ENCODE assay signal across 8 mouse cellular contexts in the genomic region with DNA sequence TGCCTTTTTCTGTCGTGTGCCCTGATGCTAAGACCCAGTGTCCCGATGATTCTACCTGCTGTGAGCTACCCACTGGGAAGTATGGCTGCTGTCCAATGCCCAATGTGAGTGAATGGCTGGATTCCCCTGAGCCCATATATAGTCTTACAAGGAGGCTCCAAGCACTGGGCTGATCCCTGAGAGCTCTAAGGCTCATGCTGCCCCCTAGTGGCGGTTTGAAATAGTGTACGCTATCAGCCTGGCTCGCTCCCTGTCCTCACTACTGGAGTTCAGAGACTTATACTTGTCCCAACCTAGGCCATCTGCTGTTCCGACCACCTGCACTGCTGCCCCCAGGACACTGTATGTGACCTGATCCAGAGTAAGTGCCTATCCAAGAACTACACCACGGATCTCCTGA. TPM values are rescaled to one million over a fixed set of nuclear protein-coding genes. Genes with fewer than 3 reads are reported as not detected.
DNase-seq lines count a peak whose midpoint lies in the region; ATAC-seq lines count a peak whose summit lies in the region.

No protein-coding gene starts in this region.

- H3K9me3 ChIP-seq in kidney, embryonic 16.5 days (ENCODE audit: low read length), result no peaks in the 10 kb centered on the region
- H3K9me3 ChIP-seq in liver, embryonic 12.5 days (replicated peaks), result no peaks in the 10 kb centered on the region
- H3K9me3 ChIP-seq in neural tube, embryonic 11.5 days (ENCODE audit: control insufficient read depth, low read length), result no peaks in the 10 kb centered on the region
- no peaks in the 10 kb centered on the region for H3K9me3 ChIP-seq in stomach, embryonic 14.5 days (ENCODE audit: control insufficient read depth, low read depth, low read length)

- no peak overlapping the region for H3K4me3 ChIP-seq in kidney, embryonic 16.5 days (ENCODE audit: low read length)
- no peak overlapping the region for H3K4me3 ChIP-seq in liver, embryonic 12.5 days
- no peak overlapping the region for H3K4me3 ChIP-seq in neural tube, embryonic 11.5 days (ENCODE audit: low read depth, low read length)
- H3K4me3 ChIP-seq in stomach, embryonic 14.5 days (ENCODE audit: low read depth, low read length), result no peak overlapping the region

- no peak overlapping the region for H3K27ac ChIP-seq in kidney, embryonic 16.5 days (ENCODE audit: low read length)
- no peak overlapping the region for H3K27ac ChIP-seq in liver, embryonic 12.5 days
- no peak overlapping the region for H3K27ac ChIP-seq in neural tube, embryonic 11.5 days (ENCODE audit: low read depth, low read length)
- no peak overlapping the region for H3K27ac ChIP-seq in stomach, embryonic 14.5 days (ENCODE audit: low read length)

- peaks cover 40% of the 10 kb centered on the region for H3K4me1 ChIP-seq in kidney, embryonic 16.5 days (ENCODE audit: insufficient read depth, low read length)
- H3K4me1 ChIP-seq in liver, embryonic 12.5 days, result peaks cover 51% of the 10 kb centered on the region
- H3K4me1 ChIP-seq in neural tube, embryonic 11.5 days (ENCODE audit: control insufficient read depth, insufficient read depth, low read length), result peaks cover 17% of the 10 kb centered on the region
- peaks cover 21% of the 10 kb centered on the region for H3K4me1 ChIP-seq in stomach, embryonic 14.5 days (ENCODE audit: control insufficient read depth, insufficient read depth, low read length)

- ATAC-seq in kidney, embryonic 16.5 days (ENCODE audit: low FRiP score, low TSS enrichment), result no peak
- 0 out of 2 replicates have a peak, but pooled peaks have one; percentile 11 for ATAC-seq in granulocyte monocyte progenitor cell, adult 5-6 weeks (replicated peaks; ENCODE audit: poor library complexity, severe bottlenecking)
- peak; percentile 50 for ATAC-seq in liver, embryonic 12.5 days
- ATAC-seq in neural tube, embryonic 11.5 days (ENCODE audit: insufficient read depth, low FRiP score, low TSS enrichment), result no peak
- ATAC-seq in stomach, embryonic 14.5 days (ENCODE audit: insufficient number of reproducible peaks, insufficient read depth, low FRiP score, low read depth), result peak; percentile 43; the same call in 1 of the 2 replicates

- H3K9ac ChIP-seq in kidney, embryonic 16.5 days (replicated peaks; ENCODE audit: low read length), result no peak overlapping the region
- H3K9ac ChIP-seq in liver, embryonic 12.5 days, result no peak overlapping the region
- no peak overlapping the region for H3K9ac ChIP-seq in neural tube, embryonic 11.5 days (ENCODE audit: low read length)
- no peak overlapping the region for H3K9ac ChIP-seq in stomach, embryonic 14.5 days (replicated peaks; ENCODE audit: low read depth, low read length)

- peaks cover 32% of the 10 kb centered on the region for H3K36me3 ChIP-seq in kidney, embryonic 16.5 days (ENCODE audit: insufficient read depth, low read length)
- peaks cover 15% of the 10 kb centered on the region for H3K36me3 ChIP-seq in liver, embryonic 12.5 days
- peaks cover 8% of the 10 kb centered on the region for H3K36me3 ChIP-seq in neural tube, embryonic 11.5 days (ENCODE audit: control insufficient read depth, insufficient read depth, low read length)
- peaks cover 24% of the 10 kb centered on the region for H3K36me3 ChIP-seq in stomach, embryonic 14.5 days (ENCODE audit: control insufficient read depth, insufficient read depth, low read length)

- H3K27me3 ChIP-seq in kidney, embryonic 16.5 days (ENCODE audit: insufficient read depth, low read length), result no peaks in the 10 kb centered on the region
- peaks cover 55% of the 10 kb centered on the region for H3K27me3 ChIP-seq in liver, embryonic 12.5 days (replicated peaks)
- H3K27me3 ChIP-seq in neural tube, embryonic 11.5 days (ENCODE audit: control insufficient read depth, insufficient read depth, low read length), result 0 out of 2 replicates have a peak, but pooled peaks cover 2% of the 10 kb centered on the region
- H3K27me3 ChIP-seq in stomach, embryonic 14.5 days (ENCODE audit: control insufficient read depth, insufficient read depth, low read length), result no peaks in the 10 kb centered on the region

- H3K4me2 ChIP-seq in kidney, embryonic 16.5 days (replicated peaks; ENCODE audit: low read depth, low read length), result no peak overlapping the region
- H3K4me2 ChIP-seq in liver, embryonic 12.5 days, result no peak overlapping the region
- no peak overlapping the region for H3K4me2 ChIP-seq in neural tube, embryonic 11.5 days (ENCODE audit: low read depth)
- no peak overlapping the region for H3K4me2 ChIP-seq in stomach, embryonic 14.5 days (replicated peaks; ENCODE audit: low read depth, low read length)

- WGBS in kidney, embryonic 16.5 days, result 11% methylated on average over 7 of the region's 7 CpGs
- WGBS in liver, embryonic 12.5 days (ENCODE audit: insufficient replicate concordance), result 13% methylated on average over 7 of the region's 7 CpGs
- WGBS in neural tube, embryonic 11.5 days, result 14% methylated on average over 7 of the region's 7 CpGs
- 11% methylated on average over 7 of the region's 7 CpGs for WGBS in stomach, embryonic 14.5 days

- peak; percentile 87 for DNase-seq in kidney, adult 18-20 months
- DNase-seq in embryo, embryonic 10.5 days (ENCODE audit: low spot score), result peak; percentile 97
- peak; percentile 93 for DNase-seq in kidney, postnatal 10 days
- DNase-seq in neural tube, embryonic 11.5 days (ENCODE audit: low spot score), result peak; percentile 87

RNA-seq across cellular contexts. Expression of a gene that starts 4.3 kb away (rescaled TPM):
- 208 and 213 TPM in 2 replicates for polyA plus RNA-seq in kidney, embryonic 16.5 days (2015; fragmentation: Nextera tagmentation; extraction: Ambion mirVana)
- 110 and 152 TPM in 2 replicates for total RNA-seq in granulocyte monocyte progenitor cell, adult 5-6 weeks (2014; fragmentation: Nextera tagmentation)
- 38.6 and 48.3 TPM in 2 replicates for total RNA-seq in granulocyte monocyte progenitor cell, adult 5-6 weeks (2017)
- polyA plus RNA-seq in liver, embryonic 12.5 days (2016; fragmentation: Nextera tagmentation; extraction: Ambion mirVana), result 55.8 and 58.1 TPM in 2 replicates
- 54.2 and 54.8 TPM in 2 replicates for polyA plus RNA-seq in neural tube, embryonic 11.5 days (2014; fragmentation: Nextera tagmentation; extraction: Ambion mirVana)
- 112 and 122 TPM in 2 replicates for polyA plus RNA-seq in stomach, embryonic 14.5 days (2014; fragmentation: Nextera tagmentation; extraction: Ambion mirVana)

RNA-seq across cellular contexts. Expression of a gene that starts 13.1 kb away (rescaled TPM):
- 5.3 and 5.8 TPM in 2 replicates for polyA plus RNA-seq in kidney, embryonic 16.5 days (2015; fragmentation: Nextera tagmentation; extraction: Ambion mirVana)
- total RNA-seq in granulocyte monocyte progenitor cell, adult 5-6 weeks (2014; fragmentation: Nextera tagmentation), result not detected in 2 replicates
- total RNA-seq in granulocyte monocyte progenitor cell, adult 5-6 weeks (2017), result not detected in 2 replicates
- 1.3 and 1.9 TPM in 2 replicates for polyA plus RNA-seq in liver, embryonic 12.5 days (2016; fragmentation: Nextera tagmentation; extraction: Ambion mirVana)
- 11.6 and 12.0 TPM in 2 replicates for polyA plus RNA-seq in neural tube, embryonic 11.5 days (2014; fragmentation: Nextera tagmentation; extraction: Ambion mirVana)
- polyA plus RNA-seq in stomach, embryonic 14.5 days (2014; fragmentation: Nextera tagmentation; extraction: Ambion mirVana), result 7.1 and 8.0 TPM in 2 replicates

RNA-seq across cellular contexts. Expression of a gene that starts 26.7 kb away (rescaled TPM):
- 337 and 360 TPM in 2 replicates for polyA plus RNA-seq in kidney, embryonic 16.5 days (2015; fragmentation: Nextera tagmentation; extraction: Ambion mirVana)
- 99.0 and 163 TPM in 2 replicates for total RNA-seq in granulocyte monocyte progenitor cell, adult 5-6 weeks (2014; fragmentation: Nextera tagmentation)
- 51.4 and 53.9 TPM in 2 replicates for total RNA-seq in granulocyte monocyte progenitor cell, adult 5-6 weeks (2017)
- polyA plus RNA-seq in liver, embryonic 12.5 days (2016; fragmentation: Nextera tagmentation; extraction: Ambion mirVana), result 365 and 367 TPM in 2 replicates
- 174 and 184 TPM in 2 replicates for polyA plus RNA-seq in neural tube, embryonic 11.5 days (2014; fragmentation: Nextera tagmentation; extraction: Ambion mirVana)
- 215 and 216 TPM in 2 replicates for polyA plus RNA-seq in stomach, embryonic 14.5 days (2014; fragmentation: Nextera tagmentation; extraction: Ambion mirVana)

RNA-seq across cellular contexts. Expression of a gene that starts 35.5 kb away (rescaled TPM):
- polyA plus RNA-seq in kidney, embryonic 16.5 days (2015; fragmentation: Nextera tagmentation; extraction: Ambion mirVana), result 10.2 and 10.8 TPM in 2 replicates
- total RNA-seq in granulocyte monocyte progenitor cell, adult 5-6 weeks (2014; fragmentation: Nextera tagmentation), result 12.4 and 17.1 TPM in 2 replicates
- total RNA-seq in granulocyte monocyte progenitor cell, adult 5-6 weeks (2017), result 14.4 and 14.7 TPM in 2 replicates
- polyA plus RNA-seq in liver, embryonic 12.5 days (2016; fragmentation: Nextera tagmentation; extraction: Ambion mirVana), result 82.1 and 88.2 TPM in 2 replicates
- 5.3 and 6.1 TPM in 2 replicates for polyA plus RNA-seq in neural tube, embryonic 11.5 days (2014; fragmentation: Nextera tagmentation; extraction: Ambion mirVana)
- polyA plus RNA-seq in stomach, embryonic 14.5 days (2014; fragmentation: Nextera tagmentation; extraction: Ambion mirVana), result 6.4 and 7.5 TPM in 2 replicates

RNA-seq across cellular contexts. Expression of a gene that starts 41.2 kb away (rescaled TPM):
- 3.3 and 3.9 TPM in 2 replicates for polyA plus RNA-seq in kidney, embryonic 16.5 days (2015; fragmentation: Nextera tagmentation; extraction: Ambion mirVana)
- not detected in 2 replicates for total RNA-seq in granulocyte monocyte progenitor cell, adult 5-6 weeks (2014; fragmentation: Nextera tagmentation)
- not detected in 2 replicates for total RNA-seq in granulocyte monocyte progenitor cell, adult 5-6 weeks (2017)
- polyA plus RNA-seq in liver, embryonic 12.5 days (2016; fragmentation: Nextera tagmentation; extraction: Ambion mirVana), result 1.9 and 2.1 TPM in 2 replicates
- polyA plus RNA-seq in neural tube, embryonic 11.5 days (2014; fragmentation: Nextera tagmentation; extraction: Ambion mirVana), result 46.7 and 51.5 TPM in 2 replicates
- 7.9 and 9.7 TPM in 2 replicates for polyA plus RNA-seq in stomach, embryonic 14.5 days (2014; fragmentation: Nextera tagmentation; extraction: Ambion mirVana)

Comparison
In these comparisons a context has a peak if more than half of its experiments do, and no peak if none do; other contexts are left out.
1. ATAC-seq: peak in granulocyte monocyte progenitor cell, adult 5-6 weeks (single experiment), liver, embryonic 12.5 days (single experiment) and stomach, embryonic 14.5 days (single experiment); none in kidney, embryonic 16.5 days (single experiment) and neural tube, embryonic 11.5 days (single experiment).
2. Peak in every context shown above with its lines, with median percentiles within 50 percentile points of each other: DNase-seq.